Mouse (Mus musculus): ENCODE data around the gene Gpr108. TPM values are rescaled to one million over a fixed set of nuclear protein-coding genes. Genes with fewer than 3 reads are reported as not detected.

Gene Gpr108
- total RNA-seq, 4 experiments from 2014 or later: 29.1 to 35.0 (median 31.0) TPM

DNA sequence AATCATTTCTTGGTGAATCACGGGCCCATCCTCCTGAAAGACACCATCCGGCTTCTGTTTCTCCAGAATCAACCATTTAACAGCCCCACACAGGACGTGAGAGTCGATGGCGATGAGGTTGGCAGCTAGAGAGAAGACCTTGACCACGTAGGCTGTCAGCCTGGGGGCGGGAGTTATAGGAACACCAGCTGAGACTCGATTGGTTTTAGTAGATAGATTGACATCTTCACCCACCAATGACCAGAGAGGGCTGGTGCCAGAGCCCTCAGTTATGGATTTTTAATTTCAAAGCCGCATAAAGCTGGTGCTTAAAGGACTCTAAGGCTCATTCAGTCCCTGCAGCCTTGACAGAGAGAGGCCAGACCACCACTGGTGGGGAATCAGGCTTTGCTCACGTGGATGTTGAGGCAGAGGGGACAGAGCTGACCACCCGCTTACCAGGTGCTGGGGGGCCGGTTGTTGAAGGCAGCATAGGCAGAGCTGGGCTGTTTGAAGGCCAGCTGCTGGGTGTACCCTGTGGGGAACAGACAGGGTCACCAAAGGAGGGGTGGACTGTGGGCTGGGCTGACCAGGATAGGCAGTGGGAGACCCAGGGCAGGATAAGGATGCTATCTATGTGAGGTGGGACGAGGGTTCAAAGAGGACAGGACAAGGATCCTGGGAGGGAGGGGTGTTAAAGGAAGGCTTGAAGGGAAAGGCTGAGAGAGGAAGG is 33.4 kb downstream of the Gpr108 start:
- DNase-seq (ENCODE audit: low spot score): no peak

- no peak for DNase-seq (ENCODE audit: low spot score)
Observed at GRCm38 (mm10) chr17:57211501-57211900, 36.7 kb downstream of the Gpr108 start.

- DNase-seq (ENCODE audit: low spot score): no peak
Observed at GRCm38 (mm10) chr17:57209330-57209729, 38.9 kb downstream of the Gpr108 start.

DNA sequence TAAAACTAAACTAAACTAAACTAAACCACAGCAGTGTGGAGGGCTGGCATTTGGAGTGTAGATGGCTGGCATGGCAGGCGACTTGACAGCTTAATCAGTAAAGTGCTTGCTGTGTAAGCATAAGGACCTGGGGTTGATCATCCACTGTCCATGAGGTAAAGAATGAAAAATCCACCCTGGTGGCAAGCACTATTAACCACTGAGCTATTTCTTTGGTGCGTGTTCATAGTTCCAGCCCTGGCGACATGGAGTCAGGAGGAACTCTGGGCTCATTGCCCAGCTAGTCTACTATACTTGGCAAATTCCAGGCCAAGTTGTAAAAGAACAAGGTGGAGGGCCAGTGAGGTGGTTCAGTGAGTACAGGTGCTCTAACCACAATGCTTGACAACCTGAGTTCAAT is 40.3 kb downstream of the Gpr108 start:
- peak; percentile 30 for DNase-seq (ENCODE audit: low spot score)

- DNase-seq (ENCODE audit: low spot score): no peak
Observed at GRCm38 (mm10) chr17:57201841-57202724, 46.2 kb downstream of the Gpr108 start.

- DNase-seq (ENCODE audit: low spot score): no peak
Observed at GRCm38 (mm10) chr17:57198252-57198651, 50.0 kb downstream of the Gpr108 start.

DNA sequence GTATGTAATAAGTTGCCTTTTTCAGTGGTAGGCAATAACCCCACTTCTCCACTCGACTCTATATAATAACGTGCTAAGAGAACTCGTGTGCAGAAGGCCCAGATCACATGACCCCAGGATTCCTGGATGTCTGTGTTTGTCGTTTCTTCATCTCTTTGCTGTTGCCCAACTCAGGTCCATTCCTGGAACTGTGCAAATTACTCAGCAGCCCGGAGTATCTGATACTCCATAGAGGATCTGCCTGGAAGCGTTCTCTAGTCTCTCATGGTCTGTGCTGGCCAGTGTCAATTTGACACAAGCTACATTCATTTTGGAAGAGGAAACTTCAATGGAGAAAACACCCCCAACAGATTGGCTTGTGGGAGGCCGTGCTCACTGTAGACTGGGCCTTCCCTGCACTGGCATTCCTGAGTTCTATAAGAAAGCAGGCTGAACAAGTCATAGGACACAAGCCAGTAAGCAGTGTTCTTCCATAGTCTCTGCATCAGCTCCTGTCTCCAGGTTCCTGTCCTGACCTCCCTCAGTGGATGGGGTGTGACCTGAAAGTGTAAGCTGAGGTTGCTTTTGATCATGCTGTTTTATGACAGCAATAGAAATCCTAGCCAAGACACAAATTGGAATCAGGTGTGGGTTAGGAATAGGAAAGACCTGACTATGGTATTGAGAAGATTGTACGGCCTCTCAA is 52.8 kb downstream of the Gpr108 start:
- DNase-seq (ENCODE audit: low spot score): no peak

- no peak for DNase-seq (ENCODE audit: low spot score)
Observed at GRCm38 (mm10) chr17:57194771-57195170, 53.5 kb downstream of the Gpr108 start.

DNA sequence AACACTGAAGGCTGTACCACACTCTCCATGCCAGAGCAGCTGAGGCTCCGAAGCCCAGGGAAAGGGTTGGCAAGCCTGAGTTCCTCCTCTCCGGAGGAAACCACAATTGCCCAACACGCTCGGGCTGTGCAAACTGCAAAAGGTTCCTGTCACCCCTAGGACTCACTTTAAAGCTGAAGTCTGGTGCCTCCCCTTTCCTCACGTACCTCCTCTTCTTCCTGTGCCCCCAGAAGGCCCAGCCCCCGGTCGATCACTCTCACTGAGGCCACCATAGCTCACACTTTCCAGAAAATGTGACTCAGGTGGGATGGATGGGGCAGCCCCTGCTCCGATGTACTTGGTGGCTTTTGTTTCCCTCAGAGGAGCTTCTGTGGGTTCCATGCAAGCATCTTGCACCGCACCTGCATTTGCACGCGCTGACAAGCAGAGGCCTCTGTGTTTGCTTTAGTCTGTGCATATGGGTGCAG is 54.2 kb downstream of the Gpr108 start, which contains the start of gene Tnfsf14:
Gene Tnfsf14 (minus strand): TSS at position 137 of the 467 bp plus-strand sequence.
- DNase-seq (ENCODE audit: low spot score): no peak

GRCm38 (mm10) chr17:57188510-57189192 is 59.6 kb downstream of the Gpr108 start:
- no peak for DNase-seq (ENCODE audit: low spot score)

- DNase-seq (ENCODE audit: low spot score): no peak
Observed at GRCm38 (mm10) chr17:57185641-57186040, 62.6 kb downstream of the Gpr108 start.

Small RNAs within 50 kb of the gene (microRNA-seq; reads per million reads assigned to microRNA genes)
- gene Mir6978: not detected

Other genes starting within 250 kb of the Gpr108 start
- gene Pspn, start 248.4 kb downstream of the Gpr108 start, total RNA-seq (2022): not detected
- gene Gtf2f1, start 237.2 kb downstream of the Gpr108 start, total RNA-seq (2022): 10 to 100 TPM; 17.7 to 25.1 (median 20.6) TPM
- gene Gm17949, start 237.0 kb downstream of the Gpr108 start, total RNA-seq (2022): under 1 TPM in 2 of 4 experiments, not detected in 2; 0.37 to 0.60 TPM
- 10 to 100 TPM; 35.0 to 47.6 (median 38.6) TPM for gene Khsrp, start 216.9 kb downstream of the Gpr108 start, total RNA-seq (2022)
- gene Slc25a41, start 206.8 kb downstream of the Gpr108 start, total RNA-seq (2022): not detected
- under 1 TPM in 2 of 4 experiments, not detected in 2; 0.23 to 0.72 TPM for gene Crb3, start 189.3 kb downstream of the Gpr108 start, total RNA-seq (2022)
- 10 to 100 TPM; 64.7 to 74.7 (median 70.4) TPM for gene Slc25a23, start 188.6 kb downstream of the Gpr108 start, total RNA-seq (2022)
- gene Dennd1c, start 169.9 kb downstream of the Gpr108 start, total RNA-seq (2022): 1 to 10 TPM in 2 of 4 experiments, under 1 TPM in 2; 0.90 to 1.6 (median 1.2) TPM
- 1 to 10 TPM; 1.1 to 1.7 (median 1.4) TPM for gene Tubb4a, start 160.7 kb downstream of the Gpr108 start, total RNA-seq (2022)
- gene Tnfsf9, start 143.1 kb downstream of the Gpr108 start, total RNA-seq (2022): under 1 TPM; 0.25 to 0.83 (median 0.43) TPM
- not detected for gene Cd70, start 98.7 kb downstream of the Gpr108 start, total RNA-seq (2022)
- gene Tnfsf14, start 54.3 kb downstream of the Gpr108 start, total RNA-seq (2022): under 1 TPM in 1 of 4 experiments, not detected in 3; 0.20 TPM
- gene C3, start 20.3 kb downstream of the Gpr108 start, total RNA-seq (2022): 100 to 1,000 TPM in 2 of 4 experiments, 10 to 100 TPM in 2; 65.8 to 155 (median 120) TPM
- gene Trip10, start 1.0 kb upstream of the Gpr108 start, total RNA-seq (2022): 100 to 1,000 TPM; 117 to 154 (median 134) TPM
- 1 to 10 TPM; 1.1 to 1.9 (median 1.4) TPM for gene Vav1, start 30.7 kb upstream of the Gpr108 start, total RNA-seq (2022)
- 10 to 100 TPM in 1 of 4 experiments, 1 to 10 TPM in 3; 4.0 to 16.4 (median 5.3) TPM for gene Adgre1, start 110.2 kb upstream of the Gpr108 start, total RNA-seq (2022)

Measured in heart, adult 8-10 months (tissue).